Mouse (Mus musculus) neural tube, embryonic 15.5 days (tissue): ENCODE data around the gene 4932415D10Rik. TPM values are rescaled to one million over a fixed set of nuclear protein-coding genes. Genes with fewer than 3 reads are reported as not detected.

ENCODE experiments used
- polyA plus RNA-seq: library from polyadenylated mRNA; unstranded; fragments of >200 nt; fragmentation: Nextera tagmentation; extraction: Ambion mirVana; gene quantifications from 2 replicates; pipeline ENCODE4 v1.2.1, GENCODE M21; 2015

4932415D10Rik gene
- polyA plus RNA-seq, 1 experiment from 2014 or later = not detected

Other genes with a start within 250 kb of the 4932415D10Rik start
- 5.7 and 6.0 TPM in 2 replicates for gene BC024063, start 233.2 kb downstream of the 4932415D10Rik start, polyA plus RNA-seq
- 9.8 and 10.9 TPM in 2 replicates for gene AU041133, start 188.6 kb downstream of the 4932415D10Rik start, polyA plus RNA-seq
- 29.1 and 32.5 TPM in 2 replicates for gene Zfp938, start 75.3 kb downstream of the 4932415D10Rik start, polyA plus RNA-seq
- 16.6 and 17.3 TPM in 2 replicates for gene Gm4924, start 37.7 kb upstream of the 4932415D10Rik start, polyA plus RNA-seq
- not detected in 2 replicates for gene Gm1553, start 176.0 kb upstream of the 4932415D10Rik start, polyA plus RNA-seq